ENCODE assay signal across 8 mouse cellular contexts in genomic region chr2:157423706-157424125, GRCm38 (mm10). TPM values are rescaled to one million over a fixed set of nuclear protein-coding genes. Genes with fewer than 3 reads are reported as not detected.
DNase-seq lines count a peak whose midpoint lies in the region; ATAC-seq lines count a peak whose summit lies in the region.

No protein-coding gene starts in this region.

- peak overlapping the region; percentile 88 for H3K27ac ChIP-seq in neural tube, embryonic 11.5 days (ENCODE audit: low read depth, low read length)
- peak overlapping the region; percentile 96 for H3K27ac ChIP-seq in intestine, embryonic 15.5 days
- H3K27ac ChIP-seq in neural tube, embryonic 14.5 days (ENCODE audit: low read depth, low read length) = peak overlapping the region; percentile 89

- no peak for ATAC-seq in neural tube, embryonic 11.5 days (ENCODE audit: insufficient read depth, low FRiP score, low TSS enrichment)
- no peak for ATAC-seq in intestine, embryonic 15.5 days
- ATAC-seq in neural tube, embryonic 14.5 days (ENCODE audit: low read depth) = no peak; the same call in 1 of the 2 replicates

- WGBS in neural tube, embryonic 11.5 days = 11% methylated on average over 18 of the region's 21 CpGs
- 6% methylated on average over 20 of the region's 21 CpGs for WGBS in intestine, embryonic 15.5 days
- WGBS in neural tube, embryonic 14.5 days = 6% methylated on average over 19 of the region's 21 CpGs

- no peaks in the 10 kb centered on the region for H3K36me3 ChIP-seq in neural tube, embryonic 11.5 days (ENCODE audit: control insufficient read depth, insufficient read depth, low read length)
- no peaks in the 10 kb centered on the region for H3K36me3 ChIP-seq in intestine, embryonic 15.5 days
- H3K36me3 ChIP-seq in neural tube, embryonic 14.5 days (ENCODE audit: control insufficient read depth, insufficient read depth, low read length) = 0 out of 2 replicates have a peak, but pooled peaks cover 5% of the 10 kb centered on the region

- H3K4me1 ChIP-seq in neural tube, embryonic 11.5 days (ENCODE audit: control insufficient read depth, insufficient read depth, low read length) = peaks cover 20% of the 10 kb centered on the region
- H3K4me1 ChIP-seq in intestine, embryonic 15.5 days (replicated peaks) = peaks cover 62% of the 10 kb centered on the region
- peaks cover 44% of the 10 kb centered on the region for H3K4me1 ChIP-seq in neural tube, embryonic 14.5 days (ENCODE audit: control insufficient read depth, insufficient read depth, low read length)

- H3K9ac ChIP-seq in neural tube, embryonic 11.5 days (ENCODE audit: low read length) = peak overlapping the region; percentile 99
- peak overlapping the region; percentile 98 for H3K9ac ChIP-seq in intestine, embryonic 15.5 days
- peak overlapping the region; percentile 99 for H3K9ac ChIP-seq in neural tube, embryonic 14.5 days (replicated peaks; ENCODE audit: low read depth, low read length)

- H3K9me3 ChIP-seq in neural tube, embryonic 11.5 days (ENCODE audit: control insufficient read depth, low read length) = no peaks in the 10 kb centered on the region
- no peaks in the 10 kb centered on the region for H3K9me3 ChIP-seq in intestine, embryonic 15.5 days
- no peaks in the 10 kb centered on the region for H3K9me3 ChIP-seq in neural tube, embryonic 14.5 days (ENCODE audit: control insufficient read depth, low read length)

- DNase-seq in cerebellum, adult 11-12 months = peak; percentile 34
- DNase-seq in cerebellum, adult 9-11 months = no peak
- peak; percentile 36 for DNase-seq in neural tube, embryonic 11.5 days (ENCODE audit: low spot score)
- DNase-seq in neural tube, embryonic 10.5 days (ENCODE audit: extremely low spot score, low spot score) = no peak
- no peak for DNase-seq in ovary, postnatal 36 days (ENCODE audit: low spot score)
- no peak for DNase-seq in ovary, postnatal 14 days (ENCODE audit: low spot score)

- peak overlapping the region; percentile 85 for H3K4me3 ChIP-seq in neural tube, embryonic 11.5 days (ENCODE audit: low read depth, low read length)
- H3K4me3 ChIP-seq in intestine, embryonic 15.5 days (replicated peaks) = peak overlapping the region; percentile 80
- H3K4me3 ChIP-seq in neural tube, embryonic 14.5 days (ENCODE audit: low read depth, low read length) = peak overlapping the region; percentile 86

- no peaks in the 10 kb centered on the region for H3K27me3 ChIP-seq in neural tube, embryonic 11.5 days (ENCODE audit: control insufficient read depth, insufficient read depth, low read length)
- no peaks in the 10 kb centered on the region for H3K27me3 ChIP-seq in intestine, embryonic 15.5 days (replicated peaks)
- no peaks in the 10 kb centered on the region for H3K27me3 ChIP-seq in neural tube, embryonic 14.5 days (ENCODE audit: control insufficient read depth, insufficient read depth, low read length)

- peak overlapping the region; percentile 88 for H3K4me2 ChIP-seq in neural tube, embryonic 11.5 days (ENCODE audit: low read depth)
- peak overlapping the region; percentile 88 for H3K4me2 ChIP-seq in intestine, embryonic 15.5 days (replicated peaks)
- H3K4me2 ChIP-seq in neural tube, embryonic 14.5 days (ENCODE audit: low read depth, low read length) = peak overlapping the region; percentile 93

RNA-seq across cellular contexts. Expression of gene Src, which starts 5.5 kb away (rescaled TPM):
- polyA plus RNA-seq in neural tube, embryonic 11.5 days (2014; fragmentation: Nextera tagmentation; extraction: Ambion mirVana) = 15.1 and 17.8 TPM in 2 replicates
- 18.1 and 19.4 TPM in 2 replicates for polyA plus RNA-seq in intestine, embryonic 15.5 days (2015; fragmentation: Nextera tagmentation; extraction: Ambion mirVana)
- 19.3 and 23.9 TPM in 2 replicates for polyA plus RNA-seq in neural tube, embryonic 14.5 days (2014; fragmentation: Nextera tagmentation; extraction: Ambion mirVana)

RNA-seq across cellular contexts. Expression of gene Manbal, which starts 56.3 kb away (rescaled TPM):
- 34.9 and 36.8 TPM in 2 replicates for polyA plus RNA-seq in neural tube, embryonic 11.5 days (2014; fragmentation: Nextera tagmentation; extraction: Ambion mirVana)
- 68.4 and 73.7 TPM in 2 replicates for polyA plus RNA-seq in intestine, embryonic 15.5 days (2015; fragmentation: Nextera tagmentation; extraction: Ambion mirVana)
- 51.5 and 58.5 TPM in 2 replicates for polyA plus RNA-seq in neural tube, embryonic 14.5 days (2014; fragmentation: Nextera tagmentation; extraction: Ambion mirVana)

Comparison
In these comparisons a context has a peak if more than half of its experiments do, and no peak if none do; other contexts are left out.
1. DNase-seq: peak in cerebellum, adult 11-12 months (single experiment) and neural tube, embryonic 11.5 days (single experiment); none in cerebellum, adult 9-11 months (single experiment), neural tube, embryonic 10.5 days (single experiment), ovary, postnatal 36 days (single experiment) and ovary, postnatal 14 days (single experiment).
2. Peak in every context shown above with its lines, with median percentiles within 50 percentile points of each other: H3K27ac ChIP-seq, H3K4me2 ChIP-seq, H3K4me3 ChIP-seq and H3K9ac ChIP-seq.